11 mouse cellular contexts compared by ENCODE assay signal in the genomic region with DNA sequence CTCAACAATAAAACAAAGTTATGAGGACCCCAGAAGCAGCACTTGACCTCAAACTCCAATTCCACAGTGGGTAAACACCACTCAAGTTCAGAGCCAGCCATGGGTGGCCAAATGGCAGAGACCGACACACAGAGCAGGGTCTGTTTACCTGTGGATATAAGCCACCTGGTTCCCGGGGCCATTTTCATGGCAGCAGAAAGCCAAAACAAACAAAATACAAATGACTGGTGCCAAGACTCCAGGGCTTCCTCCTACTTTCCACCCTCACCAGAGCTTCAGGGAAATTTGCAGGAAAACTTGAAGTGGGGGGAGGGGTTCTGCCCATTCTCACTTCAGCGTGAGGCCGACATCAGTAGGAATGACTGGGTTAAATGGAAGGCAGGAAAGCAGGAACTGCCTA.
DNase-seq lines count a peak whose midpoint lies in the region; ATAC-seq and TF ChIP-seq lines count a peak whose summit lies in the region.
"Had no signal": no experiment of that assay in that cellular context is flagged by ENCODE, and none has a peak within 500 bp of the region (broad histone marks: within the 10 kb centered on the region; RNA-seq: fewer than 3 reads in every experiment).

No protein-coding gene starts in this region.

- no peaks in the 10 kb centered on the region for H3K27me3 ChIP-seq in hindbrain, embryonic 10.5 days (ENCODE audit: insufficient read depth, poor library complexity, severe bottlenecking)
- H3K27me3 ChIP-seq in hindbrain, embryonic 16.5 days (replicated peaks; ENCODE audit: control insufficient read depth, insufficient read depth, low read length) = no peaks in the 10 kb centered on the region
- H3K27me3 ChIP-seq in CH12.LX (replicated peaks) = no peaks in the 10 kb centered on the region
- no peaks in the 10 kb centered on the region for H3K27me3 ChIP-seq in liver, postnatal 0 days (ENCODE audit: insufficient read depth, low read length)
- H3K27me3 ChIP-seq: hindbrain, embryonic 15.5 days; liver, embryonic 13.5 days had no signal

- peaks cover 30% of the 10 kb centered on the region for H3K36me3 ChIP-seq in hindbrain, embryonic 10.5 days
- H3K36me3 ChIP-seq in hindbrain, embryonic 16.5 days (ENCODE audit: control insufficient read depth, insufficient read depth, low read length) = no peaks in the 10 kb centered on the region; the same call in 1 of the 2 replicates
- peaks cover 15 to 50% of the 10 kb centered on the region in 2 experiments for H3K36me3 ChIP-seq in CH12.LX (replicated peaks in 1 of 2; ENCODE audit: control insufficient read depth in 1 of 2, insufficient read depth in 1 of 2, low read length in 1 of 2)
- H3K36me3 ChIP-seq in liver, postnatal 0 days (replicated peaks; ENCODE audit: insufficient read depth, low read length) = peaks cover 6% of the 10 kb centered on the region; the same call in 1 of the 2 replicates
- H3K36me3 ChIP-seq: hindbrain, embryonic 15.5 days; liver, embryonic 13.5 days had no signal

- no peak for TF ChIP-seq RAD21 in CH12.LX (IDR thresholded peaks at IDR 0.05; ENCODE audit: low read depth, low read length)

- TF ChIP-seq CTCF in CH12.LX (conservative IDR thresholded peaks at IDR 0.05 in 1 of 2, IDR thresholded peaks at IDR 0.05 in 1 of 2; ENCODE audit: low read depth in 2 of 2, low read length in 2 of 2) = no peak
- TF ChIP-seq CTCF in embryonic fibroblast, embryonic 13.5 days (IDR thresholded peaks at IDR 0.05; ENCODE audit: borderline replicate concordance, insufficient read depth, low read length) = no peak
- TF ChIP-seq CTCF in liver, postnatal 0 days (IDR thresholded peaks at IDR 0.05; ENCODE audit: low read depth) = no peak

- peaks cover 24% of the 10 kb centered on the region for H3K4me1 ChIP-seq in hindbrain, embryonic 10.5 days (replicated peaks)
- H3K4me1 ChIP-seq in hindbrain, embryonic 16.5 days (ENCODE audit: control insufficient read depth, insufficient read depth, low read depth, low read length) = peaks cover 2% of the 10 kb centered on the region; the same call in 1 of the 2 replicates
- H3K4me1 ChIP-seq in CH12.LX (ENCODE audit: control insufficient read depth in 1 of 2, insufficient read depth in 2 of 2) = peaks cover 12 to 57% of the 10 kb centered on the region in 2 experiments
- H3K4me1 ChIP-seq in embryonic fibroblast, embryonic 13.5 days (ENCODE audit: control insufficient read depth, insufficient read depth, low read length) = peaks cover 7% of the 10 kb centered on the region; the same call in 1 of the 2 replicates
- H3K4me1 ChIP-seq in liver, postnatal 0 days (ENCODE audit: insufficient read depth) = peaks cover 35% of the 10 kb centered on the region

- H3K9me3 ChIP-seq in hindbrain, embryonic 10.5 days = peaks cover 21% of the 10 kb centered on the region
- peaks cover 6% of the 10 kb centered on the region for H3K9me3 ChIP-seq in hindbrain, embryonic 16.5 days (ENCODE audit: control insufficient read depth, low read length)
- peaks cover 3% of the 10 kb centered on the region for H3K9me3 ChIP-seq in CH12.LX (replicated peaks; ENCODE audit: low read length)
- H3K9me3 ChIP-seq in liver, postnatal 0 days (ENCODE audit: low read length) = no peaks in the 10 kb centered on the region
- H3K9me3 ChIP-seq: liver, embryonic 13.5 days had no signal

- no peak for TF ChIP-seq POLR2A in CH12.LX (IDR thresholded peaks at IDR 0.05; ENCODE audit: low read depth, low read length)
- TF ChIP-seq POLR2A in embryonic fibroblast, embryonic 13.5 days (IDR thresholded peaks at IDR 0.05; ENCODE audit: low read depth, low read length) = no peak

- no peak overlapping the region; the same call in 1 of the 2 replicates for H3K27ac ChIP-seq in hindbrain, embryonic 10.5 days
- no peak overlapping the region for H3K27ac ChIP-seq in hindbrain, embryonic 16.5 days (ENCODE audit: low read depth, low read length)
- H3K27ac ChIP-seq in CH12.LX (ENCODE audit: insufficient read depth, low read depth) = no peak overlapping the region
- H3K27ac ChIP-seq in embryonic fibroblast, embryonic 13.5 days (ENCODE audit: insufficient read depth, low read length) = no peak overlapping the region
- H3K27ac ChIP-seq in liver, postnatal 0 days (ENCODE audit: low read depth) = peak overlapping the region; percentile 97
- H3K27ac ChIP-seq: forebrain, embryonic 12.5 days; hindbrain, embryonic 15.5 days; liver, embryonic 13.5 days had no signal

- TF ChIP-seq EP300 in CH12.LX (IDR thresholded peaks at IDR 0.05; ENCODE audit: low read length) = no peak
- TF ChIP-seq EP300 in liver, postnatal 0 days (IDR thresholded peaks at IDR 0.05; ENCODE audit: low read depth) = no peak

- dilution Hi-C loops in CH12.LX (cut with MboI; ENCODE audit: extremely low pct_ligation_motif_present, extremely low pct_unique_long_range_greater_than_20kb, low sequenced_read_pairs) = no loop called here

- no peak overlapping the region for H3K9ac ChIP-seq in hindbrain, embryonic 16.5 days (ENCODE audit: low read depth, low read length)
- H3K9ac ChIP-seq in CH12.LX (ENCODE audit: insufficient read depth, low read depth) = no peak overlapping the region; the same call in 1 of the 2 replicates
- 0 out of 2 replicates have a peak overlapping the region, but pooled peaks have one; percentile 42 for H3K9ac ChIP-seq in liver, postnatal 0 days (replicated peaks)
- H3K9ac ChIP-seq: forebrain, embryonic 12.5 days; hindbrain, embryonic 15.5 days had no signal

- in situ Hi-C loops in CH12.LX (cut with MboI; ENCODE audit: low pct_ligation_motif_present, low pct_unique_long_range_greater_than_20kb, low sequenced_read_pairs) = no loop called here

- H3K4me2 ChIP-seq in hindbrain, embryonic 16.5 days (ENCODE audit: low read length) = no peak overlapping the region
- peak overlapping the region; percentile 42 for H3K4me2 ChIP-seq in CH12.LX (ENCODE audit: insufficient read depth, low read depth, poor library complexity, severe bottlenecking)
- peak overlapping the region; percentile 85 for H3K4me2 ChIP-seq in liver, postnatal 0 days (ENCODE audit: low read depth, low read length)
- H3K4me2 ChIP-seq: hindbrain, embryonic 15.5 days had no signal

- WGBS in hindbrain, embryonic 10.5 days = 88% methylated on average over 4 of the region's 4 CpGs
- WGBS in hindbrain, embryonic 16.5 days = 95% methylated on average over 4 of the region's 4 CpGs
- WGBS in liver, postnatal 0 days (ENCODE audit: insufficient replicate concordance) = 62% methylated on average over 4 of the region's 4 CpGs

- H3K4me3 ChIP-seq in hindbrain, embryonic 10.5 days = peak overlapping the region; percentile 90
- H3K4me3 ChIP-seq in hindbrain, embryonic 16.5 days (ENCODE audit: low read length) = no peak overlapping the region
- peak overlapping the region; percentile 82 to 96 (median 86) for H3K4me3 ChIP-seq in CH12.LX (replicated peaks in 1 of 3; ENCODE audit: low read depth in 2 of 3, low read length in 2 of 3, poor library complexity in 1 of 3)
- H3K4me3 ChIP-seq in embryonic fibroblast, embryonic 13.5 days (ENCODE audit: insufficient read depth, low read length) = peak overlapping the region; percentile 99
- H3K4me3 ChIP-seq in liver, postnatal 0 days (ENCODE audit: low read depth, low read length) = peak overlapping the region; percentile 83
- H3K4me3 ChIP-seq: forebrain, embryonic 12.5 days had no signal

- DNase-seq in hindbrain, embryonic 10.5 days (ENCODE audit: low spot score) = no peak
- DNase-seq in CH12.LX (ENCODE audit: extremely low read depth) = no peak
- no peak for DNase-seq in liver, postnatal 0 days
- DNase-seq in layer of hippocampus, postnatal 14 days (ENCODE audit: low spot score in 2 of 2) = no peak
- DNase-seq: gastrocnemius, postnatal 36 days; liver, embryonic 13.5 days had no signal

- ATAC-seq in hindbrain, embryonic 16.5 days = no peak
- ATAC-seq in liver, postnatal 0 days = no peak
- ATAC-seq in erythroblast, adult 5-6 weeks (replicated peaks; ENCODE audit: low FRiP score, poor library complexity, severe bottlenecking) = no peak

- H3K79me2 ChIP-seq in CH12.LX (replicated peaks; ENCODE audit: control insufficient read depth, extremely low read depth, insufficient read depth, poor library complexity, severe bottlenecking) = peaks cover 71% of the 10 kb centered on the region

TF ChIP-seq in CH12.LX, 34 proteins besides CTCF, POLR2A, EP300 and RAD21:
- TF ChIP-seq ZNF384 (IDR thresholded peaks at IDR 0.05; ENCODE audit: low read depth, low read length) = no peak
- TF ChIP-seq NRF1 (IDR thresholded peaks at IDR 0.05; ENCODE audit: low read depth, low read length) = no peak
- TF ChIP-seq NELFE (IDR thresholded peaks at IDR 0.05; ENCODE audit: low read depth, low read length) = no peak
- TF ChIP-seq MAFK (IDR thresholded peaks at IDR 0.05; ENCODE audit: insufficient replicate concordance, low read length) = no peak
- TF ChIP-seq TCF12 (IDR thresholded peaks at IDR 0.05; ENCODE audit: low read depth, low read length) = no peak
- TF ChIP-seq IRF4 (IDR thresholded peaks at IDR 0.05; ENCODE audit: low read depth, low read length) = no peak
- no peak for TF ChIP-seq JUN (IDR thresholded peaks at IDR 0.05; ENCODE audit: insufficient read depth, low read depth, low read length)
- no peak for TF ChIP-seq E2F4 (IDR thresholded peaks at IDR 0.05; ENCODE audit: insufficient replicate concordance, low read depth, low read length)
- TF ChIP-seq KAT2A (IDR thresholded peaks at IDR 0.05; ENCODE audit: insufficient replicate concordance, low read length) = no peak
- no peak for TF ChIP-seq POLR2AphosphoS2 (IDR thresholded peaks at IDR 0.05; ENCODE audit: low read depth, low read length)
- no peak for TF ChIP-seq ZMIZ1 (IDR thresholded peaks at IDR 0.05; ENCODE audit: low read depth, low read length)
